Mouse (Mus musculus) erythroid progenitor cell, adult 5-6 weeks (primary cell): Measurements from ENCODE around the gene Cab39l. TPM values are rescaled to one million over a fixed set of nuclear protein-coding genes. Genes with fewer than 3 reads are reported as not detected.
"Not testable (repeated sequence)": the region's sequence is repeated elsewhere in the genome, so short reads cannot be mapped to it uniquely, and the experiment has no call there.

ENCODE experiments used
- ATAC-seq: replicated peaks from 2 replicates; pipeline ENCODE4 v1.8.0; 2016; ENCODE audit warnings: moderate number of reproducible peaks, mild to moderate bottlenecking, moderate TSS enrichment, inconsistent platforms; ENCODE audit not compliant: poor library complexity, low FRiP score, severe bottlenecking
- total RNA-seq, 2 experiments: library from RNA; stranded (forward) in 1 of 2; stranded (reverse) in 1 of 2; fragments of 150-400 nt in 1 of 2; fragments of 186-747, 209-891 nt in 1 of 2; gene quantifications; 2 replicates each; pipeline versions ENCODE4 v1.2.3 to v1.2.4; 2015 to 2017; ENCODE audit warnings: low replicate concordance in 2 of 2

Gene Cab39l
- total RNA-seq (2015; ENCODE audit: low replicate concordance) (18.4 and 28.1 TPM in 2 replicates), total RNA-seq (2017; ENCODE audit: low replicate concordance) (17.4 and 31.6 TPM in 2 replicates)

DNA sequence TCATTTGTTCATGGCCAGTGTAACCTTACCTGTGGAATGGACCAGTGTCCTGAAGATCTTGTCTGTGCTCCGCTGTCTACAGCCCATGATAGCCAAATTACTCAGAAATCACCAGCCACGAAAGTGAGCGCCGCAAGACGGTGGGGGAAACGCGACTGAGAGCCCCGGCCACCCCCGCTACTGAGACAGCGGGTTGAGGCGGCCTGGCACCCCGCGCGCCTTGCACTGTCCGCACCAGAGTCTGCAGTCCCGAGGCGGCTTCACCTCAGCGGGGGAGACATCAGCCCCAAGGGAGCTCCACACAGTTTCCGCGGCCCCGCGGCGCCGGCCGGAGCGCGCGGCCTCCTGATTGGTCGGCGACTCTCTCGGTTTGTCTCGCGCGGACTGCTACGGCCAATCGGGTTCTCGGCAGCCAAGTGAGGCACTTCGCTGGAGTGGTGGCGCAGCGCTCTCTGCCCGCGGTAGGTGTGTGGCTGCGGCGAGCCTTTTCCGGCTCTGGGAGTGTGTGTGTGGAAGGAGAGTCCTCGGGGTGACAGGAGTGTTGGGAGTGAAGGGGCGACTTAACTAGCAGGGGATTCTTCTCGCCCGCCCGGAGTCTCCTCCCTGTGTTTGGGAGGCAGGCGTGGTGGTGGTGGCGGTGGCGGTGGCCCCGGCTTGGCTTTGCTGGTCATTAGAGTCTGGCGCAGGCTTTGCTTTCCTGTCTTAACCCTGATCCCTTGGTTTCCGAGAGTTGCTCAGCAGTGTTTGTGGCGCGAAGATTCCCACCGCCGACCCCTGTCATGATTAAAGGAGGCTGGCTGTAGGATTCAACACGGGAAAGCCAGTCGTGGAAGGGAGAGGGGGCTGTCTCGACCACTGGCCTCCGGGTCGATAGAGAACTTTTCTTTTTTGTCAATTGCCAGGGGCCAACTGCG, at the start of gene Cab39l, which contains the start of gene Setdb2:
TSS of gene Cab39l (plus strand) at position 415 of the 914 bp plus-strand sequence.
TSS of gene Setdb2 (minus strand) at position 327 of the 914 bp plus-strand sequence.
- peak; percentile 97 for ATAC-seq

DNA sequence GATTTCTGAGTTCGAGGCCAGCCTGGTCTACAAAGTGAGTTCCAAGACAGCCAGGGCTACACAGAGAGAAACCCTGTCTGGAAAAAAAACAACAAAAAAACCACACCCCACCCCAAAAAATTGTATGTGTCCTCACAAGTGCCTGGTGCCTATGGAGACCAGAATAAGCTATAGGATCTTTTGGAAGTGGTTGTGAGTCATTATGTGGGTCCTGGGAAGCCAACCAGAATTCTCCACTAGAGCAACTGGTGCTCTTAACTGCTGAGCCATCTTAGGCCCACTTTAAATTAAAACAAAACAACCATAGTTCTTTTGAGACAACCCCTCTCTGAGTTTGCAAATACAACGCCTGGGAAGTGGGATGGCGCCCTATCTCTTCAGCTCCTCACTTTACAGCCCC, 45.5 kb upstream of the Cab39l start, which contains the start of gene Phf11c:
TSS of gene Phf11c (minus strand) at position 101 of the 400 bp plus-strand sequence.
- no peak for ATAC-seq

DNA sequence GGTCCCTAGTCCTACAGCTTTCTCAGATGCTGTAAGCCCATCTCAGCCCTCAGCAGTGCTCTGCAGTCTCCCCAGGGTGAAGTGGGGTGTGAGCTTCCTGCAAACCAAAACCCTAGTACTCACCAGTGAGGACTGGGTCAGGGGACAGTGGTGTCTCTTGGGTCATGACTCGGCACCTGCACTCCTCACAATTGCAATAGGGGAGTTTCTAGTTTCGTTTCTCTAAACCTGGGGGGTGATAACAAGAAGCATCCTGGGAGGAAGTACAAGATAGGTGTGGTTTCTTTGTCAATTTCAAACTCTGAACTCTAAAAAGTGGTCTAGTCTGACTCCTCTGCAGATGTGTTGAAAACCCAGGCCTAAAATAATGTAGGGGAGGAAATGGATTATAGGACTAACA, 43.8 kb upstream of the Cab39l start:
- ATAC-seq = no peak

DNA sequence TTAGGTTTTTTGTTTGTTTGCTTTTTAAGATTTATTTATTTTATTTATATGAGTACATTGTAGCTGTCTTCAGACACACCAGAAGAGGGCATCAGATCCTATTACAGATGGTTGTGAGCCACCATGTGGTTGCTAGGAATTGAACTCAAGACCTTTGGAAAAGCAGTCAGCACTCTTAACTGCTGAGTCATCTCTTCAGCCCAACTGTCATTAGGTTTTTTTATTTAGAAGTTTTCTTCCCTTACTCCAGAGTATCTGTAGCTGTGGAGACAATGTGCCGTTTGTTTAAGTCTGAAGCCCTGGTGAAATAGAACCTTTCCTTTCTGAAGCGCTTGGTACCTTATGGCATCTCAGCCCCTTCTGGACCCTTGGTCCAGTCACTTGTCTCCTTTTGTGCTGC, 25.8 kb upstream of the Cab39l start:
- not testable (repeated sequence) for ATAC-seq

DNA sequence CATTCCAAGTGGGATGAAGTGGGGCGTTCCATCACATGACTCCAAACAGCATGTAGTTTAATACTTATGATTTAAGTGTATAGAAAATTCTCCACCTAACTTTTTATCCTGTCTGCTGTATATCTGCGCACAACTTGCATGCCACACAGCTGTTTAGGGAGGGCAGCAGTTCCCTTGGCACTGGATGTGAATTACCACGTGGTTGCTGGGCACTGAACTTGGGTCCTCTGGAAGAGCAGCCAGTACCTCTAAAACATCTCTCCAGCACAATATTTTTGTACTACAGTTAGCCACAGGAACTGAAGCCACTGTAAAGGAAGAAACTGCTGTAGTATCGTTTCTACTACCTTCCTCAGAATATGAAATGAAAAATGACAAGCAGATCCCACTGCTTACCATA, 22.6 kb upstream of the Cab39l start:
- ATAC-seq = no peak

DNA sequence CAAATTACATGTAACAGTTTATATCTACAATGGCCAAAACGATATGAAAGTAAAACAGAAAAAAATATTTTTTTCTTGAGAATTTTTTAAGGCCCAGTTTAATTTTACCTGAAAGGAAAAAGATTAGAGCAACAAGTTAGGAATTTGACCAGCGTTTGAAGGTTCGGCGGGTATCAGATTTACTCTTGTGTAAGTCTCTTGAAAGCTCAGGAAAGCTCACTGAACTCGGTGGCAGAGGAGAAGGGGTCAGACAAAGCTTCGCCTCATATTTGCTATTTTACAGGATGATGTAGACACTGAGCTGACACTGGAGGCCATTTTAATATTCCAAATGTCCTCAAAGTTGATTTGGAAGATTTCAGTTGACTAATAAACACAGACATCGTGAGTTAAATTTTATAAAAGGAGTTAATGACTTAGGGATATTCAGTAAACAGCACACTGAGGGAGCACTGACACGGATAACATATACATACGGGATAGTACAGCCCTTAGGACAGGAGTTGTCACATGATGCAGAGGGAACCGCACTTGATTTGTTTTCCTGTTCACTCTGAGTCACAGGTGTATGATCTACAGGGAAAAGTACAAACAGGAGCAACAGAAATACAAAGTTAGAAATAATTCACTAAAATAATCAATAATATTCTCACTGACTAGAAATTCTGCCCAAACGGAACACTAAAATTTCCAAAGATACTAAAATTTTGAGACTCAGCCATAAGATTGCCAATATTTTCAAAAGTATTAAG, 17.7 kb upstream of the Cab39l start:
- ATAC-seq = no peak

DNA sequence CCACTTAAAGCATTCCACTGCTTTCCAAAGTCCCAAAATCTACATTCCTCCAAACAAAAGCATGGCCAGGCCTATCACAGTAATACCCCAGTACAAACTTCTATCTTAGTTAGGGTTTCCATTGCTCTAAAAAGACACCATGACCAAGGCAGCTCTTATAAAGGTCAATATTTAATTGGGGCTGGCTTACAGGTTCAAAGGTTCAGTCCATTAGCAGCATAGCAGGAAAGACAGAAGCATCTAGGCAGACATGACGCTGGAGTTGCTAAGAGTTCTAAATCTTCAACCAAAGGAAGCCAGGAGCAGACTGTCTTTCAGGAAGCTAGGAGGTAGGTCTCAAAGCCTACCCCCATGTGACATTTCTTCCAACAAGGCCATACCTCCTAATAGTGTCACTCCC, 10.2 kb upstream of the Cab39l start:
- no peak for ATAC-seq

DNA sequence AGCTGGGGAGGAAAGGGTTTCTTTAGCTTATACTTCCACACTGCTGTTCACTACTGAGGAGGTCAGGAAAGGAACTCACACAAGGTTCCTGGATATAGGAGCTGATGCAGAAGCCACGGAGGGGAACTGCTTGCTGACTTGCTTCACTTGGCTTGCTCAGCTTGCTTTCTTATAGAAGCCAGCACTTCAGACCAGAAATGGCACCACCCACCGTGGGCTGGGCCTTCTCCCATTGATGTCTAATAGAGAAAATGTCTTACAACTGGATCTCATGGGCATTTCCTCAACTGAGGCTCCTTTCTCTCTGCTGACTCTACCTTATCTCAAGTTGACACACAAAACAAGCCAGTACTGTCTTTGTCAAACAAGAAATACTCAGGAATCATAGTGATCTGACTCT, 6.9 kb upstream of the Cab39l start:
- no peak for ATAC-seq

DNA sequence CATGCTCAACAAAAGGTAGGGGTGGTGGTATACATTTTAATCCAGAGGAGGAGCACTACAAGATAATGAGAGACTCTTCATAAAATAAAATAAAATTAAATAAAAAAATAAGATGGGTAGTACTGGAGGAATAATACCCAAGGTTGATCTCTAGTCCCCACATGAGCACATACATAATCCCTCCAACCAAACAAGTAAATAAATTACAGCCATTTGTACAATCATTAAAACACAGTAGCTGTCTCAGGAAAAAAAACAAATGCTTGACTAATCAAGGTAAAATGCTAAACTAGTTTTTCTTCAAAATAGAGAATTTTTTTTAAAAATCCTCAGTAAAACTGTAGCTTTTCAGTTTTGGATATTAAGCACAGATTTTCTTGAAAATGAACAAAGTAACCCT, 5.6 kb upstream of the Cab39l start:
- ATAC-seq = no peak

DNA sequence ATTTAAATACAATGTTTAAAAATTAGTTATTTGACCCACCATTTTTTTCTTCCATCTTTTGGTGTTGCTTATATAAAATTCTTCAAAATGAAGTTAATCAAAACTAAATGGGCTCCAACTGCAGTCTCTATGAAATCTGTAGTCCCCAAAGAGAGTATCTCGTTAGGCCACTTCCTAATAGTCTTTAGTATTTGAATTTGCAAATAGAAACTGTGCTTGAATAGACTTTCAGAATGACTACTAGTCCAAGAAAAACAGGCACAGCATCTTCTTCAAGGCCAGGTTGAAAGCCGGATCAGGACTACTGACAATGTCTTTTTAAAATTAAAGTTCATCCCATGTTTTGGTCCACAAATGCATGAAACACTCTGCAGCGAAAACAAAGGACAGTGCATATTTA, 3.4 kb upstream of the Cab39l start:
- ATAC-seq = no peak

DNA sequence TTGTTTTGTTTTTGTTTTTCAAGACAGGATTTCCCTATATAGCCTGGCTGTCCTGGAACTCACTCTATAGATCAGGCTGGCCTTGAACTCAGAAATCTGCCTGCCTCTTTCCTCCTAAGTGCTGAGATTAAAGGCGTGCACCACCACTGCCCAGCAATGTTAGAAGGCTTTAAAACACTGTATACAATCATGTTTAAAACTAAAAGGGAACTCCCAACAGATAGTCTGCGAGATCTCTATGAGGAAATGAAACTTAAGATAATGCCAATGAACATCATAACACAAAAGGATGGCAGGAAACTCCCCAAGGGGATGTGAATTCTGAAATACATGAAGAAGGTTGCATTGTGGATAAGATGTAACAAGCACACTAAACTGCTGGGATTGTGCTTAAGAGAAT, 2.3 kb upstream of the Cab39l start:
- ATAC-seq = no peak

DNA sequence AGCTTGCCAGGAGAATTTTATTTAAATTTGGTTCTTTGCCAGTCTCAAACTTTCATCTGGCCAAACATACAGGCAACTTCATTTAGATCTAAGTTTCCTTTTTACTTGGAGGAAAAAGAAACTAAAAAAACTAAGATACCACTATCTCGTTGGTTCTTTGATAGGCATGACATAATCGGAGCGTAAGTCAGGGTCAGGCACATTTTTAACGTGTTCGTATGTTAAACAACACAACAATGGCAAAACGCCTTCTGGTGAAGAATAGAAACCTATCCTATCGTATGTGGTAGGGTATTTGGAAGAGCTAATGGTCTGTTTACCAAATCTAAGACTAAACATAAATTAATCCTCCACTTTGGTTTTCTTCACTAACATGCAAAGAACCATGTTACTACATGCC, 733 bp upstream of the Cab39l start:
- peak; percentile 21; the same call in 1 of the 2 replicates for ATAC-seq

DNA sequence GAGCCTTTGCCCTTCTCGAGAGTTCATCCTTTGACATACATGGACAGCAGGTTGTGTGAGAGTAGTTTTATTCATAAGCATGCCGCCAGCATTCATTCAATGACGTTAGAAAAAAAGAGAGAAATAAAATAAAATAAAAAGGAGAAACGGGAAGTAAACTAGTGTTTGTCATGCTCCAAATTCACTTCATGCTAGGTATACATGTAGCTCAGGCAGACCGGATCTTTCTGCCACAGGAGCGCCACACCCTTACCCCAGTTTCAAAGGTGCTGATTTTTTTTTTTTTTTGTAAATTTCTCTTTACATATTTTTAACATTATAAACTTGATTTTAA, 667 bp downstream of the Cab39l start:
- ATAC-seq = no peak

DNA sequence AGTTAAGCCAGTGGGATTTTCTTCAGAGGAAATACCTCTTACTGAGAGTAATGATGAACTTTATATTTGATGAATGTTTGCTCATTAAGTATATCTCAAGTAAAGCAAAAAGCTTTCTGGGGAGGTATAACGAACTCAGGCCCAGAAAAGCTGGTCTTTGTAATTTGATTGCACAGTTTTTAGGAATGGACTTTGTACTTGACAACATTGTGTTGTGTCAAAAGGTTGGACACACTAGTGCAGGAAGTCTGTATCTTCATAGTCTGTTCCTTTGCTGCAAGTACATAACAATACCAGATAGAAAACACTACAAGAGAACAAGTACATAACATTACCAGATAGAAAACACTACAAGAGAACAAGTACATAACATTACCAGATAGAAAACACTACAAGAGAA, 4.6 kb downstream of the Cab39l start:
- ATAC-seq = no peak

DNA sequence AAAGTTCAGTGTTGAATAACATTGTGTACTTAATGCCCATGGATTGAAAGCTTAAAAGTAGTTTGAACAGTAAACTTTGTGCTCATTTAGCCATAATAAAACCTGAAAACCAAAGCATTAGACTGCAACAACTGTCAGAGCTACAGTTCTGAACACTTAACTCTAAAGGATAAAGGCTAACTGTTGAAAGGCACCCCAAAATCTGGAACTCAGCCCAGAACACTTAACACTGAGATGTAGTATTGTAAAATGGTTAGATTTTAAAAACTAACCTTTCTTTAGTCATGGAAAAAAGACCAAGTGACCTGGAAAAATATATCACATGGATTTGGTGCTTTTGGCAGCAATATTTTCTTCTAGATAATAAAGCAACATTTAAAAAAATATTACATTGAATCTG, 7.2 kb downstream of the Cab39l start:
- no peak for ATAC-seq

DNA sequence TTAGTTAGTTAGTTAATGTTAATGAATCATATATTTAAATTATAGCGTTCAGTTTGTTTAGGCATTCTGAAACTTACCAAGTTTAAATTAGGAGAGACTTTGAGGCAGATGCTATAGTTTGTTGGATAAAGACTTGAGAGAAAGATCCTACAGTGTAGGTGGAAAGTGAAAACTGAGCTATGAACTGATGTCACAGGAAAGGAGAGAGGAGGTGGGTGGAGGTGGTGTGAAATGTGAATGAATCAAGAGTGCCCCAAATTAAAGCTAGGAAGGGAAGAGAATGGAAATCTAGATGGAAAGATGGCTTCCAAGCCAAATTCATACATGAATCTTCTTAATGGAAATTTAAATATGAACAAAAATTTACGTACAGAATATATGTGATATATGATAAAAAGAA, 25.7 kb downstream of the Cab39l start:
- no peak for ATAC-seq

DNA sequence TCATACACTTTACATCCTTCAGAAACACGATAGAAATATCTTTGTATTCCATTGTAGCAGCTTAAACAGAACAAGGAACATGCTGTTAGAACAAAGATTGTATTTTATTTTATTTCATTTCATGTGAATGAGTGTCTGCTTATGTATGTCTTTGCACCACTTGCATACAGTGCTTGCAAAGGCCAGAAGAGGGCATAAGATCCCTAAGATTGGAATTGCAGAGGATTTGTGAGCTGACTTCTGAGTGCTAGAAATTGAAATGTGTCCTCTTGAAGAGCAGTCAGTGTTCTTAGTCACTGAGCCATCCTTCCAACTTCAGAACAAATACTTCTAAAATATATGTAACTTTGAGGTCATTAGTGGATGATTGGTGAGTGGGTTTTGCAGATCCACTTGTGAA, 27.0 kb downstream of the Cab39l start:
- no peak for ATAC-seq

DNA sequence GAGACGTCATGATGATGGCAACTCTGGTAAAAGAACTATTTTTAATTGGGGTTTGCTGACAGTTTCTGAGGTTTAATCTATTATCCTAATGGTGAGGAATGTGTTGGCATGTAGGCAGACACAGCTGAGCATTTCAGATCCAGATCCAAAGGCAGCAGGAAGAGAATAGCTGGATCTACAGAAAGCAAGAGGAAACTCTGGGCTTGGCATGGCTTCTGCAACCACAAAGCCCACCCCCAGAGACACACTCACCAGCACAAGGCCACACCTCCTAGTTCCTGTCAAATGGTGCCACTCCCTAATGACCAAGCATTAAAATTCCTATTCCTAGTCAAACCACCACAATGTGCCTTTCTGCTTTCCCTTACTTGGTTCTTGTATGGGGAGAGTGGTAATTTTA, 30.0 kb downstream of the Cab39l start:
- 0 out of 2 replicates have a peak, but pooled peaks have one; percentile 14 for ATAC-seq

DNA sequence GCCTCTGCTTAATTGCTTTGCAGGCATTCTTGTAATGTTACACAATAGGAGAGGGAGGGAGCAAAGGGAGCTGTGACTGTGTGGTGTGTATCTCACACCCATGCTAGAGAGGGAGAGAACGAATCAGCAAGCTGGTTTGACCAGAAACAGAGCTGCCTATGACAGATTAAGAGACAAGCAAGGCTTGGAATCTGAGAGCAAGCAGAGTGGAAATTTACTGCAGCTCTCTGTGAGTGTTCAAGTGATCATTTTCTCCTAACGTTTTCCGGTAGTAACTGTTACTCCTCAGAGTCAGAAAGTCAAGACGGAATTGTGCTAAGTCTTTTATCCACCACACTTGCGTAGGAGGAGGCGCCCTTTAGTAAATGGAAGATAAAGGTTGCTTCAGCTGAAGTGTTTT, 37.9 kb downstream of the Cab39l start:
- no peak for ATAC-seq

DNA sequence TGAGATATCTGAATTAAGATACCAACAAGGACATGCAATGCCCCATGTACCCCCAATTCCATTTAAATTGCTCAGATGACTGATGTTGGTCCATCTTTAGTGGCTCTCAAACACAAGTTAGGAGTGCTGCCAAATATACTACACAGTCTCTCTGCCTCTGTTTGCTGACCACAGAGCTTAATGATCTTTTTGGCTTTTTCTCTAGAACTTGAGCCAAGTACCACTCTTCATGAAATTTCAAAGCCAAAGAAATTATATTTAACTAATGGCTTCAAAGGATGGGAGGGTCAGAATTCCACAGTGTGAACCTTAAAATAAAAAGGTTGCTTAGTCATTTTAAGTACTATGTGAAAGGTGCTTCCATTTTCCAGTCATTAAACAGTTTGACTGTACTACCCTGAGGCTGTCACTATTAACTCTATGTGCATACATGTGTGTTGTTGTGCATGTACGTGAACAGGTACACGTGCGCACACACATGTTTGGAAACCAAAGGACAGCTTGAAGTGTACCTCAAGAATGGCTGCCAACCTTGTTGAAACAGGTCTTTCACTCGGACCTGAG, 44.6 kb downstream of the Cab39l start:
- no peak for ATAC-seq

DNA sequence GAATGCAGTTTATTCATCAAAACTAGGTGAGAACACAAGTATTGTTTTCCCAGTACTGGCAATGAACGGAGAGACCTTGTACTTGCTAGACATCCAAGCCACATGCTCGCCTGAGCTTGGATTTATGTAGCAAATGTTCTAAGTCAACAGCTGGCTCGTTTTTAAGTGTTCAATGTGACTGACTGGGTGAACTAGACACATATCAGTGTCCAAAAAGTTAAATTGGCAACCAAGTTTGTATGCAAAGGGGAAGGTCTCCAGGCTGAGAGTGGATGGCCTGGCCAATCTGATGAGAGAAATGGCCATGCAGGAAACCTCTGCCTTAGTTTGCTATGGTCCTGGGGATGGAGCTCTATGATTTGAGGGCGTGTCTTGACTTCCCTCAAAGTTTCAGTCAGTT, 51.6 kb downstream of the Cab39l start:
- ATAC-seq = no peak
